Comparison of ENCODE assay signal across 24 mouse cellular contexts in the genomic region with DNA sequence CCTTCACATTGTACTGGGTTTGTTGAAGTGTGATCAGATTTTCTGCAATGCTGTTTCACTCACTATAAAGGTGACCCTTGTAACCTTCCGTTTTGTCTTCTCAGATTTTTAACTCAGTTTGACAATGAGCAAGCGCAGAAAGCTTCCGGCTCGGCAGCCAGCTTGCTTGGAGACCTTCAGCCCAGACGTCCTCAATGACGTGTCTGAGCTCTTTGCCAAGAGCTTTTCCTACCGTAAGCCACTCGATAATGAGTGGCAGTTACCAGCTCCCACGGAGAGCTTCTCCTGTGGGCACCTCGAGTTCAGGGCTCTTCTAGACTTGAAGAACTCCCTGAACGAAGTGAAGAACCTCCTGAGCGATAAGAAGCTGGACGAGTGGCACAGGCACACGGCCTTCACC. TPM values are rescaled to one million over a fixed set of nuclear protein-coding genes. Genes with fewer than 3 reads are reported as not detected.
DNase-seq lines count a peak whose midpoint lies in the region; ATAC-seq lines count a peak whose summit lies in the region.
"Had no signal": no experiment of that assay in that cellular context is flagged by ENCODE, and none has a peak within 500 bp of the region (broad histone marks: within the 10 kb centered on the region; RNA-seq: fewer than 3 reads in every experiment).

No protein-coding gene starts in this region.

- DNase-seq in adrenal gland, adult 2 months, result peak; percentile 51
- DNase-seq in adrenal gland, adult 18-20 months (ENCODE audit: low spot score in 2 of 2), result no peak
- peak; percentile 8 to 30 for DNase-seq in lung, adult 18-20 months
- no peak for DNase-seq in lung, postnatal 25 days (ENCODE audit: low spot score)
- peak; percentile 15 for DNase-seq in adrenal gland, adult 8-10 months
- peak; percentile 48 for DNase-seq in adrenal gland, postnatal 14 days
- no peak for DNase-seq in gastrocnemius, adult 18-20 months (ENCODE audit: low spot score)
- DNase-seq: B cell, adult 2 months; cerebellum, adult 18-20 months; cerebellum, adult 9-10 months; cerebellum, postnatal 14 days; gastrocnemius, postnatal 25 days; heart, adult 2 months; kidney, adult 2 months had no signal

- no peak for ATAC-seq in frontal cortex, adult (ENCODE audit: low TSS enrichment)
- ATAC-seq: forebrain, embryonic 15.5 days; intestine, postnatal 0 days; Patski had no signal

RNA-seq across cellular contexts. Expression of gene Cmtr2, which starts 5.5 kb away (rescaled TPM):
- 1 to 10 TPM; 8.5 to 8.7 TPM for total RNA-seq in adrenal gland, adult 2 months (2021)
- 2.8 and 4.8 TPM in 2 replicates for polyA plus RNA-seq in adrenal gland, adult 2 months (2012; rRNA removed)
- 1 to 10 TPM; 7.3 to 8.0 TPM for total RNA-seq in adrenal gland, adult 18-20 months (2021)
- 10 to 100 TPM in 1 of 4 experiments, 1 to 10 TPM in 3; 6.6 to 11.1 (median 8.0) TPM for total RNA-seq in adrenal gland, adult 8-10 months (2022)
- total RNA-seq in adrenal gland, postnatal 14 days (2021), result 7.9 and 8.4 TPM in 2 replicates
- 1 to 10 TPM; 3.3 to 3.4 TPM for total RNA-seq in gastrocnemius, adult 18-20 months (2021)

RNA-seq across cellular contexts. Expression of gene Hydin, which starts 45.8 kb away (rescaled TPM):
- under 1 TPM; 0.10 to 0.17 TPM for total RNA-seq in adrenal gland, adult 2 months (2021)
- 0.03 and 0.09 TPM in 2 replicates for polyA plus RNA-seq in adrenal gland, adult 2 months (2012; rRNA removed)
- under 1 TPM; 0.03 to 0.17 TPM for total RNA-seq in adrenal gland, adult 18-20 months (2021)
- under 1 TPM; 0.16 to 0.70 (median 0.31) TPM for total RNA-seq in adrenal gland, adult 8-10 months (2022)
- total RNA-seq in adrenal gland, postnatal 14 days (2021), result 0.07 and 0.26 TPM in 2 replicates
- under 1 TPM in 1 of 2 experiments, not detected in 1; 0.05 TPM for total RNA-seq in gastrocnemius, adult 18-20 months (2021)
- total RNA-seq: hematopoietic stem cell, adult 5-6 weeks had no signal
- polyA plus RNA-seq: G1E had no signal

RNA-seq across cellular contexts. Expression of gene Calb2, which starts 52.9 kb away (rescaled TPM):
- under 1 TPM; 0.26 to 0.52 TPM for total RNA-seq in adrenal gland, adult 2 months (2021)
- 0.13 TPM in 1 of 2 replicates, not detected in the other for polyA plus RNA-seq in adrenal gland, adult 2 months (2012; rRNA removed)
- 1 to 10 TPM in 1 of 2 experiments, under 1 TPM in 1; 0.36 to 1.2 TPM for total RNA-seq in adrenal gland, adult 18-20 months (2021)
- 1 to 10 TPM in 2 of 4 experiments, under 1 TPM in 1, not detected in 1; 0.52 to 2.2 (median 1.5) TPM for total RNA-seq in adrenal gland, adult 8-10 months (2022)
- 0.34 and 0.56 TPM in 2 replicates for total RNA-seq in adrenal gland, postnatal 14 days (2021)
- total RNA-seq in gastrocnemius, adult 18-20 months (2021), result not detected
- total RNA-seq: CH12.LX; G1E; gastrocnemius, adult 8-10 months; gastrocnemius, postnatal 25 days; heart, adult 2 months; heart, postnatal 25 days; hematopoietic stem cell, adult 5-6 weeks had no signal
- polyA plus RNA-seq: G1E; gonadal fat pad, adult 2 months; heart, adult 2 months; kidney, adult 2 months; Patski had no signal

Comparison
In these comparisons a context has a peak if more than half of its experiments do, and no peak if none do; other contexts are left out.
1. DNase-seq: peak in adrenal gland, adult 2 months (single experiment), lung, adult 18-20 months (2 of 2), adrenal gland, adult 8-10 months (single experiment) and adrenal gland, postnatal 14 days (single experiment); none in adrenal gland, adult 18-20 months (0 of 2), lung, postnatal 25 days (single experiment) and gastrocnemius, adult 18-20 months (single experiment).